8 mouse cellular contexts compared by ENCODE assay signal in genomic region chr11:69401210-69401637, GRCm38 (mm10). TPM values are rescaled to one million over a fixed set of nuclear protein-coding genes. Genes with fewer than 3 reads are reported as not detected.
A peak's percentile ranks its signal among the peaks of the same experiment; 100 is the strongest.
DNase-seq lines count a peak whose midpoint lies in the region; ATAC-seq and TF ChIP-seq lines count a peak whose summit lies in the region.

No protein-coding gene starts in this region.

- no peak overlapping the region for H3K4me2 ChIP-seq in hindbrain, postnatal 0 days (ENCODE audit: low read depth, low read length)

- H3K4me3 ChIP-seq in gastrocnemius, adult 2 months = peak overlapping the region; percentile 6; the same call in 1 of the 2 replicates
- no peak overlapping the region for H3K4me3 ChIP-seq in hindbrain, postnatal 0 days (ENCODE audit: low read length)
- no peak overlapping the region for H3K4me3 ChIP-seq in left cerebral cortex, adult 2 months

- no peak overlapping the region for H3K9ac ChIP-seq in hindbrain, postnatal 0 days (replicated peaks; ENCODE audit: low read length)

- peak; percentile 73 for ATAC-seq in hindbrain, postnatal 0 days
- ATAC-seq in megakaryocyte, adult 5-6 weeks (ENCODE audit: poor library complexity, severe bottlenecking) = peak; percentile 91

- peaks cover 58% of the 10 kb centered on the region for H3K36me3 ChIP-seq in hindbrain, postnatal 0 days (ENCODE audit: insufficient read depth, low read length)

- intact Hi-C loops in gastrocnemius, adult 2 months (cut with DNase I) = loop anchor here (1.0 kb wide), 3 partner anchors 18 to 112 kb away; no protein-coding TSS in a partner anchor
- intact Hi-C loops in left cerebral cortex, adult 2 months (cut with DNase I) = loop anchor here (1.0 to 2.0 kb wide), 2 partner anchors 31 to 114 kb away; no protein-coding TSS in a partner anchor

- no peaks in the 10 kb centered on the region for H3K9me3 ChIP-seq in hindbrain, postnatal 0 days (ENCODE audit: low read length)

- 0 out of 2 replicates have a peak, but pooled peaks cover 3% of the 10 kb centered on the region for H3K4me1 ChIP-seq in hindbrain, postnatal 0 days (ENCODE audit: insufficient read depth, low read length)

- DNase-seq in WW6 (ENCODE audit: low read depth, low spot score) = peak; percentile 98
- DNase-seq in cerebellum, postnatal 4 days (ENCODE audit: low spot score in 2 of 2) = peak; percentile 63 to 84
- peak; percentile 92 for DNase-seq in gastrocnemius, adult 2 months
- DNase-seq in hindbrain, postnatal 0 days (ENCODE audit: low spot score) = peak; percentile 98
- peak; percentile 86 to 89 for DNase-seq in left cerebral cortex, adult 2 months (ENCODE audit: extremely low spot score in 1 of 2, low spot score in 2 of 2)
- peak; percentile 93 to 94 for DNase-seq in right cerebral cortex, postnatal 10 days (ENCODE audit: low spot score in 2 of 2)
- peak; percentile 91 for DNase-seq in urinary bladder, postnatal 14 days (ENCODE audit: low spot score)

- H3K27ac ChIP-seq in gastrocnemius, adult 2 months = peak overlapping the region; percentile 61
- H3K27ac ChIP-seq in hindbrain, postnatal 0 days = no peak overlapping the region
- peak overlapping the region; percentile 59; the same call in 1 of the 2 replicates for H3K27ac ChIP-seq in left cerebral cortex, adult 2 months

- WGBS in hindbrain, postnatal 0 days = 18% methylated on average over 22 of the region's 22 CpGs

- H3K27me3 ChIP-seq in hindbrain, postnatal 0 days (ENCODE audit: insufficient read depth, low read length) = no peaks in the 10 kb centered on the region

- peak; percentile 90 for TF ChIP-seq CTCF in gastrocnemius, adult 2 months (IDR thresholded peaks at IDR 0.05)
- peak; percentile 98 for TF ChIP-seq CTCF in hindbrain, postnatal 0 days (IDR thresholded peaks at IDR 0.05; ENCODE audit: low read depth)
- TF ChIP-seq CTCF in left cerebral cortex, adult 2 months (IDR thresholded peaks at IDR 0.05) = peak; percentile 87

RNA-seq across cellular contexts. Expression of gene Tmem88, which starts 3.2 kb away (rescaled TPM):
- total RNA-seq in gastrocnemius, adult 2 months (2021) = 1 to 10 TPM; 6.5 to 7.4 TPM
- total RNA-seq in hindbrain, postnatal 0 days (2014; rRNA removed) = 3.8 and 4.3 TPM in 2 replicates
- 8.7 and 9.5 TPM in 2 replicates for polyA plus RNA-seq in hindbrain, postnatal 0 days (2015; fragmentation: Nextera tagmentation; extraction: Ambion mirVana)
- 1 to 10 TPM; 2.9 to 3.8 TPM for total RNA-seq in left cerebral cortex, adult 2 months (2021)
- 0.14 TPM in 1 of 2 replicates, not detected in the other for total RNA-seq in megakaryocyte, adult 5-6 weeks (2015)
- 0.18 TPM in 1 of 2 replicates, not detected in the other for total RNA-seq in megakaryocyte, adult 5-6 weeks (2017)

RNA-seq across cellular contexts. Expression of gene Cyb5d1, which starts 5.8 kb away (rescaled TPM):
- 10 to 100 TPM; 34.9 to 36.0 TPM for total RNA-seq in gastrocnemius, adult 2 months (2021)
- 21.8 and 26.9 TPM in 2 replicates for total RNA-seq in hindbrain, postnatal 0 days (2014; rRNA removed)
- polyA plus RNA-seq in hindbrain, postnatal 0 days (2015; fragmentation: Nextera tagmentation; extraction: Ambion mirVana) = 18.5 and 22.2 TPM in 2 replicates
- 10 to 100 TPM; 40.7 to 45.6 TPM for total RNA-seq in left cerebral cortex, adult 2 months (2021)
- total RNA-seq in megakaryocyte, adult 5-6 weeks (2015) = 11.6 and 15.3 TPM in 2 replicates
- 24.0 and 28.1 TPM in 2 replicates for total RNA-seq in megakaryocyte, adult 5-6 weeks (2017)

RNA-seq across cellular contexts. Expression of gene Naa38, which starts 5.9 kb away (rescaled TPM):
- total RNA-seq in gastrocnemius, adult 2 months (2021) = 10 to 100 TPM; 62.4 to 86.0 TPM
- 77.1 and 99.0 TPM in 2 replicates for total RNA-seq in hindbrain, postnatal 0 days (2014; rRNA removed)
- 162 and 163 TPM in 2 replicates for polyA plus RNA-seq in hindbrain, postnatal 0 days (2015; fragmentation: Nextera tagmentation; extraction: Ambion mirVana)
- total RNA-seq in left cerebral cortex, adult 2 months (2021) = 100 to 1,000 TPM in 1 of 2 experiments, 10 to 100 TPM in 1; 94.0 to 113 TPM
- total RNA-seq in megakaryocyte, adult 5-6 weeks (2015) = 90.6 and 105 TPM in 2 replicates
- 147 and 161 TPM in 2 replicates for total RNA-seq in megakaryocyte, adult 5-6 weeks (2017)

RNA-seq across cellular contexts. Expression of gene Kdm6b, which starts 12.3 kb away (rescaled TPM):
- total RNA-seq in gastrocnemius, adult 2 months (2021) = 10 to 100 TPM; 23.9 to 24.5 TPM
- total RNA-seq in hindbrain, postnatal 0 days (2014; rRNA removed) = 8.0 and 10.5 TPM in 2 replicates
- polyA plus RNA-seq in hindbrain, postnatal 0 days (2015; fragmentation: Nextera tagmentation; extraction: Ambion mirVana) = 20.5 and 22.3 TPM in 2 replicates
- total RNA-seq in left cerebral cortex, adult 2 months (2021) = 10 to 100 TPM; 31.1 to 45.3 TPM
- total RNA-seq in megakaryocyte, adult 5-6 weeks (2015) = 27.1 and 29.0 TPM in 2 replicates
- 5.0 and 6.7 TPM in 2 replicates for total RNA-seq in megakaryocyte, adult 5-6 weeks (2017)

RNA-seq across cellular contexts. Expression of gene Chd3, which starts 32.0 kb away (rescaled TPM):
- total RNA-seq in gastrocnemius, adult 2 months (2021) = 1 to 10 TPM; 6.8 to 9.4 TPM
- 252 and 255 TPM in 2 replicates for total RNA-seq in hindbrain, postnatal 0 days (2014; rRNA removed)
- polyA plus RNA-seq in hindbrain, postnatal 0 days (2015; fragmentation: Nextera tagmentation; extraction: Ambion mirVana) = 46.6 and 49.7 TPM in 2 replicates
- 100 to 1,000 TPM; 406 to 416 TPM for total RNA-seq in left cerebral cortex, adult 2 months (2021)
- 13.6 and 13.9 TPM in 2 replicates for total RNA-seq in megakaryocyte, adult 5-6 weeks (2015)
- 17.1 and 19.8 TPM in 2 replicates for total RNA-seq in megakaryocyte, adult 5-6 weeks (2017)
